Mouse (Mus musculus): ENCODE results near the gene Rorc. TPM values are rescaled to one million over a fixed set of nuclear protein-coding genes. Genes with fewer than 3 reads are reported as not detected.

Gene Rorc
- 3.4 and 6.1 TPM in 2 replicates for polyA plus RNA-seq (2014; fragmentation: Nextera tagmentation; extraction: Ambion mirVana)

DNA sequence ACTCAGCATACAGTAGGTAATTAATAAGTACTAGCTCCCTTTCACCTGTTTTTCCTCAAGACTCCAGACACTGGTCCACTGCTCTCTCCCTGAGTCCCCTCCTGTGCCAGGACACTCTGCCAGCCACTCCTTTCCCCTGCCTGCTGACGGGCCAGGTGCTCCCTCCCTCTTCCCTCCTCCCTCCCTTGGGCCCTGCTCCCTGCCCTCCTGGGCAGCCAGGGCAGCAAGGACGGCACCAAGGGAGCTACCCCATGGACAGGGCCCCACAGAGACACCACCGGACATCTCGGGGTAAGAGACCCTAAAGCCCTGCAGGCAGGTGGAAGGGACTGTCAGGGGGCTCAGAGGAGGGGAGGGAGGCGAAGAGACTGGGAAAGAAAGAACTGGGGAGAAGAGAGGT, at the start of gene Rorc:
Gene Rorc (plus strand): TSS at position 154 of the 400 bp plus-strand sequence.
- Histone ChIP-seq H3K27me3 (ENCODE audit: control insufficient read depth, insufficient read depth, low read length) (0 out of 2 replicates have a peak, but pooled peaks cover 2% of the 10 kb centered on the region), H3K4me2 (replicated peaks; ENCODE audit: low read depth, low read length) (peak within 1 kb of the TSS; percentile 48), H3K9ac (ENCODE audit: low read depth, low read length) (peak within 1 kb of the TSS; percentile 37; the same call in 1 of the 2 replicates), H3K4me1 (ENCODE audit: control insufficient read depth, insufficient read depth, low read length) (peaks cover 7% of the 10 kb centered on the region), H3K27ac (ENCODE audit: low read depth, low read length) (no peak within 1 kb of the TSS), H3K9me3 (ENCODE audit: control insufficient read depth, low read length) (no peaks in the 10 kb centered on the region), H3K4me3 (ENCODE audit: low read length) (peak within 1 kb of the TSS; percentile 28), H3K36me3 (ENCODE audit: control insufficient read depth, insufficient read depth, low read length) (no peaks in the 10 kb centered on the region)
- ATAC-seq (ENCODE audit: low FRiP score, low TSS enrichment) = peak; percentile 51
- 16% methylated on average over 5 of the region's 5 CpGs for WGBS

- Histone ChIP-seq H3K9me3 (ENCODE audit: control insufficient read depth, low read length) (no peaks in the 10 kb centered on the region), H3K27me3 (ENCODE audit: control insufficient read depth, insufficient read depth, low read length) (no peaks in the 10 kb centered on the region), H3K9ac (ENCODE audit: low read depth, low read length) (no peak overlapping the region), H3K27ac (ENCODE audit: low read depth, low read length) (no peak overlapping the region), H3K4me3 (ENCODE audit: low read length) (no peak overlapping the region), H3K4me2 (replicated peaks; ENCODE audit: low read depth, low read length) (no peak overlapping the region), H3K4me1 (ENCODE audit: control insufficient read depth, insufficient read depth, low read length) (no peaks in the 10 kb centered on the region), H3K36me3 (ENCODE audit: control insufficient read depth, insufficient read depth, low read length) (peaks cover 6% of the 10 kb centered on the region; the same call in 1 of the 2 replicates)
- WGBS = 62% methylated on average over 3 of the region's 3 CpGs
- ATAC-seq (ENCODE audit: low FRiP score, low TSS enrichment) = no peak
These were observed 43.9 kb upstream of the Rorc start for GRCm38 (mm10) chr3:94328681-94329080.

- WGBS = 89% methylated on average over 4 of the region's 4 CpGs
- Histone ChIP-seq H3K4me2 (replicated peaks; ENCODE audit: low read depth, low read length) (no peak overlapping the region), H3K27me3 (ENCODE audit: control insufficient read depth, insufficient read depth, low read length) (no peaks in the 10 kb centered on the region), H3K27ac (ENCODE audit: low read depth, low read length) (no peak overlapping the region), H3K4me1 (ENCODE audit: control insufficient read depth, insufficient read depth, low read length) (no peaks in the 10 kb centered on the region), H3K36me3 (ENCODE audit: control insufficient read depth, insufficient read depth, low read length) (peaks cover 4% of the 10 kb centered on the region; the same call in 1 of the 2 replicates), H3K9me3 (ENCODE audit: control insufficient read depth, low read length) (no peaks in the 10 kb centered on the region), H3K9ac (ENCODE audit: low read depth, low read length) (no peak overlapping the region), H3K4me3 (ENCODE audit: low read length) (no peak overlapping the region)
- no peak for ATAC-seq (ENCODE audit: low FRiP score, low TSS enrichment)
These were observed 38.2 kb upstream of the Rorc start for GRCm38 (mm10) chr3:94334442-94334841.

DNA sequence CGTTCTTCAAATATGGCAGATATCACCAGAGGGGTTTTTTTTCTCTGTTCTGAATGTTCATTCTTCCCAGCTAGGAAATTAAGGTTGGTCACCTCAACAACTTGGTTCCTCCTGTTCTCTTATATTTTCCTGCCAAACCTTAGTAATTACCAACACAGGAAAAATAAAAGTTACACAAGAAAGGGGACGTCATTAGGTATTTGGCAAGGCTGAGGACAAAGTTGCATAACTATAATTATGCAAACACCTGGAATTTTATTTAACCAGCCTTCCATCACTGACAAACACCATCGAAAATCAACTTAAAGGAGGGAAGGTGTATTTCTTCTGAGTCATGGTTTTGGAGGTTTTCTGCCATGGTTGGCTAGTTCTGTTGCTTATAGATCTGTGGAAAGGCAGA, 34.1 kb upstream of the Rorc start:
- H3K4me1 ChIP-seq (ENCODE audit: control insufficient read depth, insufficient read depth, low read length) = no peaks in the 10 kb centered on the region
- H3K27me3 ChIP-seq (ENCODE audit: control insufficient read depth, insufficient read depth, low read length) = no peaks in the 10 kb centered on the region
- no peak for ATAC-seq (ENCODE audit: low FRiP score, low TSS enrichment)
- H3K4me3 ChIP-seq (ENCODE audit: low read length) = no peak overlapping the region
- H3K36me3 ChIP-seq (ENCODE audit: control insufficient read depth, insufficient read depth, low read length) = no peaks in the 10 kb centered on the region; the same call in 1 of the 2 replicates
- H3K9me3 ChIP-seq (ENCODE audit: control insufficient read depth, low read length) = no peaks in the 10 kb centered on the region
- H3K27ac ChIP-seq (ENCODE audit: low read depth, low read length) = no peak overlapping the region
- no peak overlapping the region for H3K4me2 ChIP-seq (replicated peaks; ENCODE audit: low read depth, low read length)
- 87% methylated on average over 3 of the region's 3 CpGs for WGBS
- no peak overlapping the region for H3K9ac ChIP-seq (ENCODE audit: low read depth, low read length)

DNA sequence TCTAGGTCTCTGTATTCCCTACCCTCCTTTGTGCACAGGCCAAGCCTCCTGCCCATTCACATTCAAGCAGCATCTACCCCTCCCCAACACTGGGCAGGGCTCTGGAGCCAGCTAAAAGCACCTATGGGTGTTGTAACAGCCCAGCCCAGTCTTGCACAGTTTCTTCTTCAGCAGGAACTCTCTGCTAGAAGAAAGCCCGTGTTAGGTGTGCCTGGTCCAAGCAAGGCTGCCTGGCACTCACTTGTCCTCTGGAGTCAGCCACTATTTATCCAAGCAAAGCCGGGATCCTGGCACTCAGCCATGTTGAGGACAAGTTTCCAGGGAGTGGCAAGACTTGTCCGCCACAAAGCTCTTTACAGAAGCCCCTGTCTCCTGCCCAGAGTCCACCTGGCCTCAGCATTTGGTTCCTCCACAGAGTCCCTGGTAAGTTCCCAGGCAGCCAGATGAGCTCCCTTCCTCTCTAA, 30.6 kb upstream of the Rorc start, which contains the start of gene Them5:
Gene Them5 (plus strand): TSS at position 141 of the 464 bp plus-strand sequence.
- WGBS = 59% methylated on average over 3 of the region's 3 CpGs
- Histone ChIP-seq H3K9ac (ENCODE audit: low read depth, low read length) (no peak within 1 kb of the TSS), H3K4me2 (replicated peaks; ENCODE audit: low read depth, low read length) (no peak within 1 kb of the TSS), H3K9me3 (ENCODE audit: control insufficient read depth, low read length) (no peaks in the 10 kb centered on the region), H3K4me1 (ENCODE audit: control insufficient read depth, insufficient read depth, low read length) (no peaks in the 10 kb centered on the region), H3K27me3 (ENCODE audit: control insufficient read depth, insufficient read depth, low read length) (no peaks in the 10 kb centered on the region), H3K27ac (ENCODE audit: low read depth, low read length) (no peak within 1 kb of the TSS), H3K36me3 (ENCODE audit: control insufficient read depth, insufficient read depth, low read length) (no peaks in the 10 kb centered on the region), H3K4me3 (ENCODE audit: low read length) (no peak within 1 kb of the TSS)
- ATAC-seq (ENCODE audit: low FRiP score, low TSS enrichment) = no peak

DNA sequence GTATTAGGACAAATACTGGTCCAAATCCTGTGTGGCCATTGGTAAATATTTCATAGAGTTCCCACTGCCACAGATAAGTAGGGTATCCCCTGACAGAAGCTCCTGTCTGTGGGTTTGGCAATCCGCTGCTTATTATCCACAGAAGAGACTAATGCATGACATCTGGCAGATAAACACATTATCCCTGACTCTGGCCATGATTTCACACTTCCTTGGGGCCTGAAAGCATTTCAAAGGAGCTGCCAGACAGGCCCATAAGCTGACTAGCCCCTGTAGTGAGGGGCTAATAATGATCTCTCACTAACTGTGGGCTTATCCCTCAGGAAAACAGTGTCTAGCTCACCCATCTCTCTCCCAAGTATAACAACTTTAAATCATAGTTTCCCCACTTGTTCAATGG, 30.0 kb upstream of the Rorc start:
- no peak overlapping the region for H3K4me2 ChIP-seq (replicated peaks; ENCODE audit: low read depth, low read length)
- 60% methylated on average over 1 of the region's 1 CpGs for WGBS
- no peak overlapping the region for H3K9ac ChIP-seq (ENCODE audit: low read depth, low read length)
- H3K4me1 ChIP-seq (ENCODE audit: control insufficient read depth, insufficient read depth, low read length) = no peaks in the 10 kb centered on the region
- ATAC-seq (ENCODE audit: low FRiP score, low TSS enrichment) = no peak
- H3K4me3 ChIP-seq (ENCODE audit: low read length) = no peak overlapping the region
- no peak overlapping the region for H3K27ac ChIP-seq (ENCODE audit: low read depth, low read length)
- H3K27me3 ChIP-seq (ENCODE audit: control insufficient read depth, insufficient read depth, low read length) = no peaks in the 10 kb centered on the region
- no peaks in the 10 kb centered on the region for H3K9me3 ChIP-seq (ENCODE audit: control insufficient read depth, low read length)
- H3K36me3 ChIP-seq (ENCODE audit: control insufficient read depth, insufficient read depth, low read length) = no peaks in the 10 kb centered on the region

DNA sequence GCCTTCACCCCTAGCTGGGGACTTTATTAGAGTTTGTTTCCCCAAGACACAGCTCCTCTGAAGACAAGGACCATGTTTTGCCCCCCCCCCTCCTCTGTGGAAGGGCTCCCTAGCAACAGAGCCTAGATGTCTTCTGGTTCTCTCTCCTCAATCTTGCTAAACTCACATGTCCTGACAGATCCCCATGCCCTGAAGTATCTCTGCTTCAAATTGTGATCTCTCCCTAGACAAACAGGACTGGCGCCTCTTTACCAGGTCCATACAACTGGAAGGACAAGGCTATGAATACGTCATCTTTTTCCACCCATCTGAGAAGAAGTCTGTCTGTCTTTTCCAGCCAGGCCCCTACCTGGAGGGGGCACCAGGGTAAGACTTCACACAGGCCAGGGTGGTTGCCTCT, 28.4 kb upstream of the Rorc start:
- 87% methylated on average over 2 of the region's 2 CpGs for WGBS
- no peak overlapping the region for H3K4me3 ChIP-seq (ENCODE audit: low read length)
- no peaks in the 10 kb centered on the region for H3K9me3 ChIP-seq (ENCODE audit: control insufficient read depth, low read length)
- H3K27me3 ChIP-seq (ENCODE audit: control insufficient read depth, insufficient read depth, low read length) = no peaks in the 10 kb centered on the region
- no peak overlapping the region for H3K4me2 ChIP-seq (replicated peaks; ENCODE audit: low read depth, low read length)
- no peak for ATAC-seq (ENCODE audit: low FRiP score, low TSS enrichment)
- no peaks in the 10 kb centered on the region for H3K4me1 ChIP-seq (ENCODE audit: control insufficient read depth, insufficient read depth, low read length)
- H3K27ac ChIP-seq (ENCODE audit: low read depth, low read length) = no peak overlapping the region
- no peaks in the 10 kb centered on the region for H3K36me3 ChIP-seq (ENCODE audit: control insufficient read depth, insufficient read depth, low read length)
- H3K9ac ChIP-seq (ENCODE audit: low read depth, low read length) = no peak overlapping the region

GRCm38 (mm10) chr3:94344897-94345296, 27.7 kb upstream of the Rorc start:
- no peaks in the 10 kb centered on the region for H3K27me3 ChIP-seq (ENCODE audit: control insufficient read depth, insufficient read depth, low read length)
- no peak overlapping the region for H3K4me2 ChIP-seq (replicated peaks; ENCODE audit: low read depth, low read length)
- H3K9me3 ChIP-seq (ENCODE audit: control insufficient read depth, low read length) = no peaks in the 10 kb centered on the region
- no peaks in the 10 kb centered on the region for H3K4me1 ChIP-seq (ENCODE audit: control insufficient read depth, insufficient read depth, low read length)
- H3K36me3 ChIP-seq (ENCODE audit: control insufficient read depth, insufficient read depth, low read length) = no peaks in the 10 kb centered on the region
- H3K9ac ChIP-seq (ENCODE audit: low read depth, low read length) = no peak overlapping the region
- no peak for ATAC-seq (ENCODE audit: low FRiP score, low TSS enrichment)
- WGBS = 73% methylated on average over 3 of the region's 3 CpGs
- H3K27ac ChIP-seq (ENCODE audit: low read depth, low read length) = no peak overlapping the region
- no peak overlapping the region for H3K4me3 ChIP-seq (ENCODE audit: low read length)

DNA sequence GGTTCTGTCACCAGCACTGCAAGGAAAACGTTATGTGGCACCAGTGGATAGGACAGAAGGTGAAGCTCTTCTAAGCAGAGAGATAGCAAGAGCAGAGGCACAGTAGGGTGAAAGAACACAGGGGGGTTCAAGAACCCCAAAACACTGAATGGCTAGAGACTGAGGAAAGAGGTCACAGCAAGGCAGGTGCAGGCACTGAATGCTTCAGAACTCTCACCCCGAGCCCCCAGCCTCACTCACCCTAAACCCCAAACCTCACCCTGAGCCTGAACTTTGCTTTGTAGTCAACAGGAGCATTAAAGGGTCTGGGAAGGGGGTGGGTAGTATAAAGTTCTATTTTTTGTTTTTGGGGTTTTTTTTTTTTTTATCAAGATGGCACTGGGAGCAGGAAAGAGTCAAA, 24.4 kb upstream of the Rorc start:
- Histone ChIP-seq H3K36me3 (ENCODE audit: control insufficient read depth, insufficient read depth, low read length) (no peaks in the 10 kb centered on the region), H3K27ac (ENCODE audit: low read depth, low read length) (no peak overlapping the region), H3K27me3 (ENCODE audit: control insufficient read depth, insufficient read depth, low read length) (no peaks in the 10 kb centered on the region), H3K4me1 (ENCODE audit: control insufficient read depth, insufficient read depth, low read length) (no peaks in the 10 kb centered on the region), H3K9me3 (ENCODE audit: control insufficient read depth, low read length) (no peaks in the 10 kb centered on the region), H3K4me2 (replicated peaks; ENCODE audit: low read depth, low read length) (no peak overlapping the region), H3K9ac (ENCODE audit: low read depth, low read length) (no peak overlapping the region), H3K4me3 (ENCODE audit: low read length) (no peak overlapping the region)
- ATAC-seq (ENCODE audit: low FRiP score, low TSS enrichment) = no peak
- 70% methylated on average over 2 of the region's 2 CpGs for WGBS
